Mouse (Mus musculus) erythroblast, embryonic 14.5 days (primary cell): ENCODE measurements around the gene Ptpn14. TPM values are rescaled to one million over a fixed set of nuclear protein-coding genes. Genes with fewer than 3 reads are reported as not detected.

ENCODE experiments used
- H3K27me3 ChIP-seq: 2 replicates; pipeline ENCODE4 v1.6.1; 2012; ENCODE audit warnings: inconsistent platforms; ENCODE audit not compliant: control insufficient read depth
- H3K36me3 ChIP-seq: 2 replicates; pipeline ENCODE4 v1.6.1; 2012; ENCODE audit warnings: mild to moderate bottlenecking, inconsistent platforms; ENCODE audit not compliant: control insufficient read depth
- H3K4me1 ChIP-seq: 2 replicates; pipeline ENCODE4 v1.6.1; 2012; ENCODE audit warnings: inconsistent platforms; ENCODE audit not compliant: control insufficient read depth
- H3K4me3 ChIP-seq: replicated peaks from 2 replicates; pipeline ENCODE3; 2012; ENCODE audit warnings: moderate library complexity, mild to moderate bottlenecking, inconsistent platforms
- H3K9me3 ChIP-seq: 2 replicates; pipeline ENCODE4 v1.6.1; 2012; ENCODE audit warnings: low read length, inconsistent platforms, mixed read lengths; ENCODE audit not compliant: control insufficient read depth
- GATA1 ChIP-seq: IDR thresholded peaks from 2 replicates; pipeline ENCODE4 v1.6.1; 2012; ENCODE audit warnings: low read length, inconsistent platforms, mixed read lengths
- TAL1 ChIP-seq: IDR thresholded peaks from 3 replicates; pipeline ENCODE4 v1.6.1; 2012; ENCODE audit warnings: low read length, inconsistent platforms, mixed read lengths
- polyA plus RNA-seq: library from polyadenylated mRNA; stranded (reverse); fragments of >175 nt; gene quantifications from 2 replicates; pipeline ENCODE4 v1.2.3, GENCODE M21; 2012

The Ptpn14 gene
- polyA plus RNA-seq, 1 experiment, result not detected

DNA sequence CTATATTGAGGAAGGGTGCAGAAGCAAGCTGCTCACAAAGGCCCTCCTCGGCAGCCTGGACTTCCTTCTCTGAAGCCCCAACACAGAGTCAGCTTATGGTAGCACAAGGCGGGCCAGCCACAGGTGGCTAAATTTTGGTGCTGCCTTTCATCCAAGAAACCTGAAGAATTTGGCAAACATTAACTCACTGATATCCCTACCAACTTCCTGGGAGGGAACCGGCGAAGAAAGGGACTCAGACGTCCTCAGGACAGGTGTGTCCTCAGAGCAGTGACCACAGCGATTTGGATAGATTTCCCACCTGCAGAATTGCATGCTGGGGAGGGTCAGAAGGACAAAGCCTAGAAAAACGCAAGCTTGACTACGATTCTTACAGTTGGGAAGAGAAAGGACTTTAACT lies 4.1 kb downstream of the Ptpn14 start:
- no peak overlapping the region for H3K4me3 ChIP-seq
- no peak for TF ChIP-seq TAL1
- peaks cover 45% of the 10 kb centered on the region for H3K27me3 ChIP-seq
- peaks cover 2% of the 10 kb centered on the region for H3K9me3 ChIP-seq
- no peaks in the 10 kb centered on the region for H3K36me3 ChIP-seq
- H3K4me1 ChIP-seq, result no peaks in the 10 kb centered on the region

DNA sequence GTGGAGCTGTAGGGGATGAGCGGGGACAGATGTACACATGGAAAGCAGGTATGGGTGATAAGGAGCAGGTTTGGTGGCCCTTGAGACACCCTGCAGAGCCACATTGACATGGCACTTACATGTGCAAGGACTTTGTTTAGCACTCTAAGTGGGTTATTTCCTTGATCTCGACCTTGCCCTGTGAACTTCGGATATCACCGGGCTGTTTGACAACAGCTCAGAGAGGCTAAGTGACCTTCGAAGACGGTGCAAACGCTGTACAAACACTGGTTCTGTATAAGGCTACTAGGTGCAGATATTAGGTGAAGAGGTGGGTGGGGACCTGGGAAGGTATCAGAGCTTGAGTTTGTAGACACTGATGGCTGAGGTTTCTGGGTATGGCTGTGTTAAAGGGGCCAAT lies 12.0 kb downstream of the Ptpn14 start:
- H3K9me3 ChIP-seq, result no peaks in the 10 kb centered on the region
- no peak overlapping the region for H3K4me3 ChIP-seq
- no peaks in the 10 kb centered on the region for H3K36me3 ChIP-seq
- H3K4me1 ChIP-seq, result no peaks in the 10 kb centered on the region
- no peaks in the 10 kb centered on the region for H3K27me3 ChIP-seq
- no peak for TF ChIP-seq GATA1
- no peak for TF ChIP-seq TAL1

DNA sequence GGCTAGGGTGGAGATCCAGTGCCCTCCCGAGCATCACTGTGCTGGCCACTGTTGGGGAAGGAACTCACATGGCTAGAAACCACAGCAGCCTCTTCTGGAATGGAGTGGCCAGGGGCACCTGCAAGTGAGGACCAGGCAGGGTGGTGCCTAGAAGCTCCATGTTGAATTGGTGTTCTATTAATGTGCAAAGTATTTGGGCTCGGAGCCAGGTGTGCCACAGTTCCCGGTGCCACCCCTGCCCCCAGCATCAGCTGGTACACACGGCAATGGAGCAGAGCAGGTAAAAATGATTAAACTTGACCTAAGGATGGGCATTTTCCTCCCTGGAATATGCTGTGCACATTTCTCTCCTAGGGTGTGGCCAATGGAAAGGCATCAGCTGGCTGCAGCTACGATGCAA lies 14.0 kb downstream of the Ptpn14 start:
- Histone ChIP-seq H3K4me3 (no peak overlapping the region), H3K4me1 (no peaks in the 10 kb centered on the region), H3K27me3 (peaks cover 2% of the 10 kb centered on the region; the same call in 1 of the 2 replicates), H3K36me3 (no peaks in the 10 kb centered on the region), H3K9me3 (no peaks in the 10 kb centered on the region; the same call in 1 of the 2 replicates)
- TF ChIP-seq GATA1, result no peak
- TF ChIP-seq TAL1, result no peak

DNA sequence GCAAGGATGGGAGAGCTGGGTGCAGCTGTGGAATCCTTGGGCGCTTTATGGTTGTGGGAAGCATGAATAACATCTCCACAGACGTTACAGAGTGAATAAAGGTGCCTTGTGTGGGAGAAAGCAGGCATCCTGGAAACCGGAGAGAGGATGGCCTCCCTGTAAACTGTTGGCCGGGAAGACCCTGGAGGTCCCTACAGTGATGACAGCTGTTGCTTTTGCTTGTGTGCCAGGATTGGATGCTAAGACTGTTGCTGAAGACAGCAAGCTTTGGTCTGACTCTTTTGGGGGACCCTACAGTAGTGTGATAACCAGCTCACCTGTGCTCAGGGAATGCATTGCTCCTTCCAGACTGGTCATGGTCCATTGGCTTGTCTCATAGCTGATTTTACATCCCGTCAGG lies 15.1 kb downstream of the Ptpn14 start:
- H3K4me1 ChIP-seq, result no peaks in the 10 kb centered on the region

DNA sequence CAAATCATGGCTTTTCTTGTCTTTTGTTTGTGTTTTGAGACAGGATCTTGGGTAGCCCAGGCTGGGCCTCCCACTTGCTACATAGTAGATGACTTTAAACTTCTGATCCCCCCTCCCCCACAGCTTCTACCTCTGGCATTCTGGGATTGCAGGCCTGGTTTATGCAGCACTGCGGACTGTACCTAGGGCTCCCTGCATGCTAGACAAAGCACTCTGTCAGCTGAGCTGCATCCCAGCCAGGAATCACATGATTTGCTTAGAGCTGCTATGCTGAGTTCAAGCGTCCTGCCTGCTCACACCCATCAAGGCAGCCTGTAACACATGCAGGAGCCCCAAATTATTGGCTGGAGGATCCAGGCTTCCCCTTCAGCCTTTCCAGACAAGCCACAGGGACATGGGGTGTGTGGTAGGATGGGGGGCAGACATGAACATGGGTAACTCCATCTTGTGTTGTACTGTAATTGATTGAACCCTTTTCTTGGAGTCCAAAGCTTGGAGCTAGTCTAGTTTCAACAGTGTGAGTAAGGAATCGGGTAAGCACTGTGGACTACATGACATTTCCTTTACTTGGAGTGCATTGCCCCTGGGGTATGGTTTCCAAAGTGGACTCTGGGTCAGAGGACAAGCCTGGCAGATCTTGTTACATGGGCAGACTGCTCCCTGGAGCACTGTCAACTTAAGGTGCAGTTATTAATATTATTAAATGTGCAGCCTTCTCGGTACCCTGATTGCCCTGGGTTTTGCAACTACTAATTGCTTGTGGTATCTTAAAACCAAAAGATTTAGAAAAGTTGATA lies 17.0 kb downstream of the Ptpn14 start:
- TF ChIP-seq TAL1 (no peak), GATA1 (no peak)
- H3K9me3 ChIP-seq, result no peaks in the 10 kb centered on the region; the same call in 1 of the 2 replicates
- H3K27me3 ChIP-seq, result peaks cover 3% of the 10 kb centered on the region
- H3K4me3 ChIP-seq, result no peak overlapping the region
- no peaks in the 10 kb centered on the region for H3K4me1 ChIP-seq
- H3K36me3 ChIP-seq, result no peaks in the 10 kb centered on the region

More for the DNA sequence above, 15.1 kb downstream of the Ptpn14 start:
- Histone ChIP-seq H3K27me3 (peaks cover 3% of the 10 kb centered on the region; the same call in 1 of the 2 replicates), H3K4me3 (no peak overlapping the region), H3K36me3 (no peaks in the 10 kb centered on the region), H3K9me3 (no peaks in the 10 kb centered on the region; the same call in 1 of the 2 replicates)
- TF ChIP-seq TAL1 (no peak), GATA1 (no peak)

DNA sequence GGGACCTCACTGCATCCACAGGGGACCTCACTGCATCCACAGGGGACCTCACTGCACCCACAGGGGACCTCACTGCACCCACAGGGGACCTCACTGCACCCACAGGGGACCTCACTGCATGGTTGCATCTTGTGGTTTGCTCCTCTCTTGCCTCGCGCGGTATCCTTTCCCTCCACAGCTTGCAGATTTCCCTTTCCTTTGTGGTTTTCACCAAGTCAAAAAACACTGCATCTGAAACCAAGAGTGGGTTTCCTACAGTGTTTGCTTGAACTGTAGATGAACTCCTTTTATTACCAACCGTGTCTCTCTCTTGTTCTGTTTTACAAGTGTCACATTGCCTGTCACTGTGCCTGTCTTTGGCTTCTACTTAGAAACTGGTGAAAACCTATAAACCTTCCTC lies 18.5 kb downstream of the Ptpn14 start:
- TF ChIP-seq GATA1 (no peak), TAL1 (no peak)
- H3K27me3 ChIP-seq, result peaks cover 3% of the 10 kb centered on the region
- H3K4me3 ChIP-seq, result no peak overlapping the region
- H3K4me1 ChIP-seq, result no peaks in the 10 kb centered on the region
- no peaks in the 10 kb centered on the region for H3K36me3 ChIP-seq
- H3K9me3 ChIP-seq, result no peaks in the 10 kb centered on the region; the same call in 1 of the 2 replicates

DNA sequence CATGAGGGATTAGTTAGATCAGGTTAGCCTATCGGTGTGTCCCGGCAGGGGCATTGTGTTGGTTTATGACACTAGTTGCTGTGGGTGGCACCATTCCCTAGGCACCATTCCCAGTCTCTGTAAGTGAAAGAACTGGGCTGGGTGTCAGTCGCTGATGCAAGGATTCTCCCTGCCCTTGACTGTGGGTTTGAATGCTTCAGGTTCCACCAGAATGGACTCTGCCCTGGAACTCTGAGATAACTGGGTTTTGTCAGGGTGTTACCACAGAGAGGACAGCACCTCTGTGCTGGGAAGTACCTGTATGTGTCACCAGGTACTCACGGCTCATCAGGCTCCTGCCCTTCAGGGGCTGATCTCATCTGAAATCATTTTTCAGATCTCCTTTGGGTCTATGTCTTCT lies 21.7 kb downstream of the Ptpn14 start:
- H3K4me1 ChIP-seq, result peaks cover 19% of the 10 kb centered on the region
- no peak overlapping the region for H3K4me3 ChIP-seq
- peaks cover 3% of the 10 kb centered on the region for H3K27me3 ChIP-seq
- no peaks in the 10 kb centered on the region; the same call in 1 of the 2 replicates for H3K9me3 ChIP-seq
- H3K36me3 ChIP-seq, result no peaks in the 10 kb centered on the region
- TF ChIP-seq TAL1 (no peak), GATA1 (no peak)

DNA sequence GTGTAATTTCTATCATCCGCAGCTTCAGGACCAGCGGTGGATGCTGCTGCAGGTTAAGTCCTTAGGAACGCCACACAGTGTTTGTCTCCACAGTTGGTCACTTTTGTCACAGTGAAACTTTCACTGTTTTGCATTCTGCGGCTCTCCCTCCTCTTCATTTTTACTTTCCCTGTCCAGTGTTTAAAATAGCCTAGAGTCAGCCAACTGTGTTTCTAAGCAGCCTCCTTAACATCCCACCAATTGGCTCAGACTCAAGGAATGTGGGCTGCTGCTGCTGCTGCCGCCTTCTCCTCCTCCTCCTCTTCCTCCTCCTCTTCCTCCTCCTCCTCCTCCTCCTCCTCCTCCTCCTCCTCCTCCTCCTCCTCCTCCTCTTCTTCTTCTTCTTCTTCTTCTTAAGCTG lies 22.2 kb downstream of the Ptpn14 start:
- no peaks in the 10 kb centered on the region; the same call in 1 of the 2 replicates for H3K9me3 ChIP-seq
- peaks cover 3% of the 10 kb centered on the region for H3K27me3 ChIP-seq
- TF ChIP-seq TAL1, result no peak
- no peak for TF ChIP-seq GATA1
- H3K36me3 ChIP-seq, result no peaks in the 10 kb centered on the region
- peaks cover 24% of the 10 kb centered on the region for H3K4me1 ChIP-seq
- H3K4me3 ChIP-seq, result no peak overlapping the region

DNA sequence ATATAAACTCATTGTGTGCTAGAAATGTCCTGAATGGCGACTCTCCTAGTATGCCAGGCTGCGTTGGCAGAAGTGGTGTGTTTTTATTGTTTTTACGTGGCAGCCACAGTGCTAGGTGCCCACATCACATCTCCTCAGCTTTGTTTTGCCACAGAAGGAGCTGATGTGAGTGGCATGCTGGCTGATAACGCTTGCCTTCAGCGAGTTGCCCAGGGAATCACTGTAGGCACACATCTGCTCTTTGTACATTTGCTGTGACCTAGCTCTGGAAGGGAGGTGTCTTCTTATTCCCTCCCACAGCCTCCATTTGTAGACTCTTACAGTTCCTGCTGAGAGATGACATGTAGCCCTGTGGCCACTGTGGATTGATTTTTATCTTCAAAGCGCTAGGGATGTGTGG lies 24.2 kb downstream of the Ptpn14 start:
- no peaks in the 10 kb centered on the region; the same call in 1 of the 2 replicates for H3K27me3 ChIP-seq
- no peak overlapping the region for H3K4me3 ChIP-seq
- H3K36me3 ChIP-seq, result no peaks in the 10 kb centered on the region
- no peak for TF ChIP-seq GATA1
- no peak for TF ChIP-seq TAL1
- no peaks in the 10 kb centered on the region for H3K9me3 ChIP-seq
- H3K4me1 ChIP-seq, result peaks cover 44% of the 10 kb centered on the region

DNA sequence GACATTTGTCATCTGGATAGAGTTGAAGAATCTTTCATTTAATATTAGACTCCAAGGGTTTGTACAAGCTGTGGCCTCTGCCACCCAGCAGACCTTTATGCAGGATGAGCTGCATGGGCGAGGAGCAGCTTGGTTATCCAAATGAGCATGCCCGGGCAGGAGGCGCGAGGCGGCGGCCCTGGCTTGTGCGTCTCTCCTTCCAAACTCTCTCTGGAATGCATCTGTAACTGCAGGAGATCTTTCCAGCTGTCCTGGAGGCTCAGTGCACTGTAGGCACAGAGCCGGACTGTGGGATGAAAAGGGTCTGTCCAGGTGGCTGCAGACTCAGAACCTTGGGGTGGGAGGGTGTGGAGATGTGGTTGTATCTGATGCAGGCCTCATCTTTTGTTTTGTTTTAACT lies 27.0 kb downstream of the Ptpn14 start:
- Histone ChIP-seq H3K4me3 (no peak overlapping the region), H3K9me3 (no peaks in the 10 kb centered on the region), H3K27me3 (no peaks in the 10 kb centered on the region), H3K36me3 (no peaks in the 10 kb centered on the region), H3K4me1 (peaks cover 61% of the 10 kb centered on the region)
- no peak for TF ChIP-seq TAL1
- no peak for TF ChIP-seq GATA1
